In the genomic region with DNA sequence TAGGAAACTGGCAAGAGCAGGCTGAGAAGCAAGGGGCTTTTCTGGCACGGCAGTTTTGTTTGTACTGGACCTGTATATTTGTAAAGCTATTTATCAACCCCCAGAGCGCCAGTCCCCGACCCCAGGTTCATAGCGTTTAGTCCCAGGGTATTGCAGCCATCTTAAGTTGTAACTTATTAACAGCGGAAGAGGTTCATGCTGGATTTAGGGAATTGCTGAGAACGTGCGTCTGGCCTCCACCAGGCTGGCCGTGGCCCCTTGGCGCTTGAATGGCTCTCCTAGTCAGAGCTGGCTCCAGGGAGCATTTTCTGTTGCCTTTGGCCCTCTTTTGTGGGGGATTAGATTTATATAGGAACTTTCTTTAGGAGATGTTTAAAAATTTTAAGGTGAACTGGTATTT, we compare ENCODE assay signal across 17 mouse cellular contexts. TPM values are rescaled to one million over a fixed set of nuclear protein-coding genes. Genes with fewer than 3 reads are reported as not detected.
A peak's percentile ranks its signal among the peaks of the same experiment; 100 is the strongest.
DNase-seq lines count a peak whose midpoint lies in the region; ATAC-seq and TF ChIP-seq lines count a peak whose summit lies in the region.
"Had no signal": no experiment of that assay in that cellular context is flagged by ENCODE, and none has a peak within 500 bp of the region (broad histone marks: within the 10 kb centered on the region; RNA-seq: fewer than 3 reads in every experiment).

No protein-coding gene starts in this region.

- TF ChIP-seq POLR2A in kidney, adult 2 months (IDR thresholded peaks at IDR 0.05; ENCODE audit: low read depth, low read length), result no peak

- no peak overlapping the region for H3K9ac ChIP-seq in kidney, embryonic 14.5 days (ENCODE audit: low read depth, low read length)
- no peak overlapping the region for H3K9ac ChIP-seq in kidney, embryonic 16.5 days (replicated peaks; ENCODE audit: low read length)
- no peak overlapping the region for H3K9ac ChIP-seq in hindbrain, postnatal 0 days (replicated peaks; ENCODE audit: low read length)
- H3K9ac ChIP-seq: embryonic facial prominence, embryonic 13.5 days; heart, embryonic 13.5 days had no signal

- H3K4me3 ChIP-seq in kidney, adult 2 months (ENCODE audit: insufficient read depth, low read depth, low read length), result no peak overlapping the region
- no peak overlapping the region for H3K4me3 ChIP-seq in kidney, embryonic 14.5 days (ENCODE audit: low read length)
- H3K4me3 ChIP-seq in kidney, embryonic 16.5 days (ENCODE audit: low read length), result no peak overlapping the region
- no peak overlapping the region for H3K4me3 ChIP-seq in hindbrain, postnatal 0 days (ENCODE audit: low read length)
- H3K4me3 ChIP-seq: embryonic facial prominence, embryonic 13.5 days; gastrocnemius, adult 2 months; heart, embryonic 13.5 days had no signal

- WGBS in kidney, adult 2 months, result 27% methylated on average over 9 of the region's 9 CpGs
- 47% methylated on average over 9 of the region's 9 CpGs for WGBS in kidney, embryonic 14.5 days
- WGBS in kidney, embryonic 16.5 days, result 41% methylated on average over 9 of the region's 9 CpGs
- WGBS in hindbrain, postnatal 0 days, result 64% methylated on average over 9 of the region's 9 CpGs

- no peaks in the 10 kb centered on the region; the same call in 1 of the 2 replicates for H3K36me3 ChIP-seq in kidney, adult 2 months (ENCODE audit: control insufficient read depth, insufficient read depth, low read length)
- H3K36me3 ChIP-seq in kidney, embryonic 14.5 days (ENCODE audit: control insufficient read depth, insufficient read depth, low read length), result peaks cover 29% of the 10 kb centered on the region
- peaks cover 18% of the 10 kb centered on the region; the same call in 1 of the 2 replicates for H3K36me3 ChIP-seq in kidney, embryonic 16.5 days (ENCODE audit: insufficient read depth, low read length)
- H3K36me3 ChIP-seq in hindbrain, postnatal 0 days (ENCODE audit: insufficient read depth, low read length), result 0 out of 2 replicates have a peak, but pooled peaks cover 5% of the 10 kb centered on the region

- ATAC-seq in kidney, embryonic 14.5 days (ENCODE audit: low FRiP score, low TSS enrichment), result no peak
- ATAC-seq in kidney, embryonic 16.5 days (ENCODE audit: low FRiP score, low TSS enrichment), result peak; percentile 44; the same call in 1 of the 2 replicates
- no peak for ATAC-seq in hindbrain, postnatal 0 days
- ATAC-seq: forebrain, embryonic 14.5 days had no signal

- H3K27me3 ChIP-seq in kidney, adult 2 months (replicated peaks; ENCODE audit: control insufficient read depth, insufficient read depth, low read length), result no peaks in the 10 kb centered on the region
- no peaks in the 10 kb centered on the region for H3K27me3 ChIP-seq in kidney, embryonic 14.5 days (ENCODE audit: control insufficient read depth, insufficient read depth, low read length)
- H3K27me3 ChIP-seq in kidney, embryonic 16.5 days (ENCODE audit: insufficient read depth, low read length), result no peaks in the 10 kb centered on the region
- no peaks in the 10 kb centered on the region for H3K27me3 ChIP-seq in hindbrain, postnatal 0 days (ENCODE audit: insufficient read depth, low read length)
- H3K27me3 ChIP-seq: embryonic facial prominence, embryonic 13.5 days; heart, embryonic 13.5 days had no signal

- TF ChIP-seq CTCF in kidney, adult 2 months (conservative IDR thresholded peaks at IDR 0.05; ENCODE audit: insufficient read depth, insufficient read length, low read depth, low read length), result no peak
- no peak for TF ChIP-seq CTCF in hindbrain, postnatal 0 days (IDR thresholded peaks at IDR 0.05; ENCODE audit: low read depth)

- peaks cover 6% of the 10 kb centered on the region for H3K4me1 ChIP-seq in kidney, adult 2 months (ENCODE audit: control insufficient read depth, insufficient read depth, low read length)
- H3K4me1 ChIP-seq in kidney, embryonic 14.5 days (ENCODE audit: control insufficient read depth, insufficient read depth, low read length), result no peaks in the 10 kb centered on the region
- 0 out of 2 replicates have a peak, but pooled peaks cover 3% of the 10 kb centered on the region for H3K4me1 ChIP-seq in kidney, embryonic 16.5 days (ENCODE audit: insufficient read depth, low read length)
- no peaks in the 10 kb centered on the region for H3K4me1 ChIP-seq in hindbrain, postnatal 0 days (ENCODE audit: insufficient read depth, low read length)
- H3K4me1 ChIP-seq: embryonic facial prominence, embryonic 13.5 days; heart, embryonic 13.5 days had no signal

- H3K9me3 ChIP-seq in kidney, embryonic 14.5 days (ENCODE audit: control insufficient read depth, low read length), result no peaks in the 10 kb centered on the region
- no peaks in the 10 kb centered on the region for H3K9me3 ChIP-seq in kidney, embryonic 16.5 days (ENCODE audit: low read length)
- no peaks in the 10 kb centered on the region for H3K9me3 ChIP-seq in hindbrain, postnatal 0 days (ENCODE audit: low read length)
- H3K9me3 ChIP-seq: embryonic facial prominence, embryonic 13.5 days; heart, embryonic 13.5 days had no signal

- no peak overlapping the region for H3K27ac ChIP-seq in kidney, adult 2 months (ENCODE audit: insufficient read depth, low read depth, low read length)
- no peak overlapping the region for H3K27ac ChIP-seq in kidney, embryonic 14.5 days (ENCODE audit: low read depth, low read length)
- H3K27ac ChIP-seq in kidney, embryonic 16.5 days (ENCODE audit: low read length), result peak overlapping the region; percentile 51; the same call in 1 of the 2 replicates
- no peak overlapping the region for H3K27ac ChIP-seq in hindbrain, postnatal 0 days
- H3K27ac ChIP-seq: embryonic facial prominence, embryonic 13.5 days; gastrocnemius, adult 2 months; heart, embryonic 13.5 days had no signal

- H3K4me2 ChIP-seq in kidney, embryonic 14.5 days (replicated peaks; ENCODE audit: low read depth, low read length), result no peak overlapping the region
- H3K4me2 ChIP-seq in kidney, embryonic 16.5 days (replicated peaks; ENCODE audit: low read depth, low read length), result no peak overlapping the region
- H3K4me2 ChIP-seq in hindbrain, postnatal 0 days (ENCODE audit: low read depth, low read length), result no peak overlapping the region
- H3K4me2 ChIP-seq: embryonic facial prominence, embryonic 13.5 days; heart, embryonic 13.5 days had no signal

- DNase-seq in kidney, adult 2 months, result peak; percentile 67
- peak; percentile 56 to 82 for DNase-seq in kidney, postnatal 25 days
- no peak for DNase-seq in cerebellum, adult 18-20 months
- no peak for DNase-seq in retina, embryonic 14.5 days (ENCODE audit: low spot score)
- DNase-seq in hindbrain, postnatal 0 days (ENCODE audit: low spot score), result no peak
- DNase-seq: adrenal gland, postnatal 14 days; cerebellum, adult 11-12 months; cerebellum, adult 9-11 months; cerebellum, postnatal 36 days; gastrocnemius, adult 2 months; gastrocnemius, postnatal 25 days; heart, postnatal 36 days had no signal

RNA-seq across cellular contexts. Expression of a gene that starts 14.8 kb away (rescaled TPM):
- 63.7 and 94.9 TPM in 2 replicates for polyA plus RNA-seq in kidney, adult 2 months (2012; rRNA removed)
- 9.6 and 13.8 TPM in 2 replicates for polyA plus RNA-seq in kidney, embryonic 14.5 days (2014; fragmentation: Nextera tagmentation; extraction: Ambion mirVana)
- 19.1 and 21.9 TPM in 2 replicates for polyA plus RNA-seq in kidney, embryonic 16.5 days (2015; fragmentation: Nextera tagmentation; extraction: Ambion mirVana)
- total RNA-seq in hindbrain, postnatal 0 days (2014; rRNA removed), result 147 and 148 TPM in 2 replicates
- 43.5 and 52.1 TPM in 2 replicates for polyA plus RNA-seq in hindbrain, postnatal 0 days (2015; fragmentation: Nextera tagmentation; extraction: Ambion mirVana)

RNA-seq across cellular contexts. Expression of a gene that starts 46.4 kb away (rescaled TPM):
- 85.1 and 91.6 TPM in 2 replicates for polyA plus RNA-seq in kidney, adult 2 months (2012; rRNA removed)
- polyA plus RNA-seq in kidney, embryonic 14.5 days (2014; fragmentation: Nextera tagmentation; extraction: Ambion mirVana), result 30.2 and 51.1 TPM in 2 replicates
- 47.0 and 49.5 TPM in 2 replicates for polyA plus RNA-seq in kidney, embryonic 16.5 days (2015; fragmentation: Nextera tagmentation; extraction: Ambion mirVana)
- 59.9 and 67.0 TPM in 2 replicates for total RNA-seq in hindbrain, postnatal 0 days (2014; rRNA removed)
- 71.7 and 83.9 TPM in 2 replicates for polyA plus RNA-seq in hindbrain, postnatal 0 days (2015; fragmentation: Nextera tagmentation; extraction: Ambion mirVana)

Comparison
In these comparisons a context has a peak if more than half of its experiments do, and no peak if none do; other contexts are left out.
1. DNase-seq: peak in kidney, adult 2 months (single experiment) and kidney, postnatal 25 days (2 of 2); none in cerebellum, adult 18-20 months (0 of 2), retina, embryonic 14.5 days (single experiment) and hindbrain, postnatal 0 days (single experiment).